17 mouse cellular contexts compared by ENCODE assay signal in genomic region chr13:47797859-47798258, GRCm38 (mm10).
A peak's percentile ranks its signal among the peaks of the same experiment; 100 is the strongest.
DNase-seq lines count a peak whose midpoint lies in the region.
"Had no signal": no experiment of that assay in that cellular context is flagged by ENCODE, and none has a peak within 500 bp of the region (broad histone marks: within the 10 kb centered on the region; RNA-seq: fewer than 3 reads in every experiment).

No protein-coding gene starts in this region.

- H3K4me1 ChIP-seq in heart, embryonic 10.5 days, result no peaks in the 10 kb centered on the region
- H3K4me1 ChIP-seq: heart, embryonic 13.5 days; hindbrain, embryonic 13.5 days; midbrain, embryonic 12.5 days had no signal

- DNase-seq in heart, adult 11 months, result peak; percentile 95
- no peak for DNase-seq in heart, embryonic 10.5 days (ENCODE audit: low spot score)
- DNase-seq in ovary, postnatal 10 days (ENCODE audit: low spot score), result peak; percentile 15
- DNase-seq in ovary, postnatal 36 days (ENCODE audit: low spot score), result no peak
- DNase-seq in gastrocnemius, postnatal 14 days, result peak; percentile 50
- DNase-seq in lung, postnatal 10 days, result peak; percentile 74
- DNase-seq in cerebellum, postnatal 36 days, result no peak
- DNase-seq in right cerebral cortex, postnatal 25 days, result no peak
- DNase-seq: cerebellum, postnatal 25 days; kidney, postnatal 10 days; liver; right cerebral cortex, postnatal 4 days had no signal

- H3K27me3 ChIP-seq in heart, embryonic 10.5 days (ENCODE audit: insufficient read depth, poor library complexity, severe bottlenecking), result no peaks in the 10 kb centered on the region
- H3K27me3 ChIP-seq: heart, embryonic 13.5 days; hindbrain, embryonic 13.5 days; midbrain, embryonic 12.5 days had no signal

- intact Hi-C loops in gastrocnemius, postnatal 14 days (cut with DNase I; ENCODE audit: low total_unique reads), result no loop called here

- no peak overlapping the region for H3K27ac ChIP-seq in heart, embryonic 10.5 days
- H3K27ac ChIP-seq: heart, embryonic 13.5 days; hindbrain, embryonic 13.5 days; macrophage; midbrain, embryonic 12.5 days had no signal

- no peaks in the 10 kb centered on the region for H3K9me3 ChIP-seq in heart, embryonic 10.5 days
- H3K9me3 ChIP-seq: hindbrain, embryonic 13.5 days; midbrain, embryonic 12.5 days had no signal

- H3K4me3 ChIP-seq in heart, embryonic 10.5 days, result no peak overlapping the region
- H3K4me3 ChIP-seq: heart, embryonic 13.5 days; hindbrain, embryonic 13.5 days; midbrain, embryonic 12.5 days; myocyte had no signal

- whole genome bisulfite sequencing in heart, embryonic 10.5 days, result 76% methylated on average over 4 of the region's 4 CpGs

- H3K36me3 ChIP-seq in heart, embryonic 10.5 days, result no peaks in the 10 kb centered on the region
- H3K36me3 ChIP-seq: heart, embryonic 13.5 days; hindbrain, embryonic 13.5 days; midbrain, embryonic 12.5 days had no signal

Comparison
In these comparisons a context has a peak if more than half of its experiments do, and no peak if none do; other contexts are left out.
1. DNase-seq: peak in heart, adult 11 months (single experiment), ovary, postnatal 10 days (single experiment), gastrocnemius, postnatal 14 days (single experiment) and lung, postnatal 10 days (single experiment); none in heart, embryonic 10.5 days (single experiment), ovary, postnatal 36 days (single experiment), cerebellum, postnatal 36 days (0 of 2) and right cerebral cortex, postnatal 25 days (single experiment).